Mouse (Mus musculus) kidney, adult 2 months (tissue): ENCODE measurements around the gene Cyb561. TPM values are rescaled to one million over a fixed set of nuclear protein-coding genes. Genes with fewer than 3 reads are reported as not detected.

Experiments
- DNase-seq: peaks from one replicate; pipeline ENCODE4 v3.0.0; 2021
- H3K27ac ChIP-seq: fragments of 200-500 bp; 2 replicates; pipeline ENCODE4 v1.5.1; 2012; ENCODE audit warnings: low read depth, low read length, control low read depth, inconsistent platforms; ENCODE audit not compliant: insufficient read depth
- H3K27me3 ChIP-seq: fragments of 200-500 bp; replicated peaks from 2 replicates; pipeline ENCODE4 v1.6.1; 2012; ENCODE audit warnings: mild to moderate bottlenecking, moderate library complexity, low read length, inconsistent platforms; ENCODE audit not compliant: control insufficient read depth, insufficient read depth
- H3K36me3 ChIP-seq: fragments of 200-500 bp; 2 replicates; pipeline ENCODE4 v1.6.1; 2012; ENCODE audit warnings: mild to moderate bottlenecking, moderate library complexity, low read length, inconsistent platforms; ENCODE audit not compliant: control insufficient read depth, insufficient read depth
- H3K4me1 ChIP-seq: fragments of 200-500 bp; 2 replicates; pipeline ENCODE4 v1.6.1; 2011; ENCODE audit warnings: low read length; ENCODE audit not compliant: control insufficient read depth, insufficient read depth
- H3K4me3 ChIP-seq: fragments of 200-500 bp; 2 replicates; pipeline ENCODE4 v1.5.1; 2011; ENCODE audit warnings: mild to moderate bottlenecking, low read depth, low read length, control low read depth; ENCODE audit not compliant: insufficient read depth
- CTCF ChIP-seq: fragments of 200-500 bp; conservative IDR thresholded peaks from 2 replicates; pipeline ENCODE4 v1.5.1; 2011; ENCODE audit warnings: low read depth, mild to moderate bottlenecking, control low read depth, low read length, moderate library complexity, mixed read lengths; ENCODE audit not compliant: insufficient read depth, insufficient read length
- POLR2A ChIP-seq: fragments of 200-500 bp; IDR thresholded peaks from one replicate; pipeline ENCODE4 v1.6.1; 2011; ENCODE audit warnings: low read depth, low read length, control low read depth
- WGBS: fragments of 180-500 bp; shearing (Covaris S2); methylation state at CpG from one replicate; pipeline ENCODE4 v1.1.7; 2018; 5-methylcytosine and 5-hydroxymethylcytosine counted together
- polyA plus RNA-seq: library from polyadenylated mRNA; depleted of rRNA; stranded (reverse); fragments of >200 nt; gene quantifications from 2 replicates; pipeline ENCODE4 v1.2.3, GENCODE M21; 2012

Gene Cyb561
- polyA plus RNA-seq, 1 experiment: 31.1 TPM

GRCm38 (mm10) chr11:105922769-105923663, 30.1 kb downstream of the Cyb561 start:
- DNase-seq: no peak
- Histone ChIP-seq H3K4me3 (no peak overlapping the region), H3K27me3 (no peaks in the 10 kb centered on the region), H3K36me3 (peaks cover 5% of the 10 kb centered on the region), H3K4me1 (peaks cover 1% of the 10 kb centered on the region; the same call in 1 of the 2 replicates), H3K27ac (no peak overlapping the region)
- WGBS: 92% methylated on average over 20 of the region's 20 CpGs
- TF ChIP-seq CTCF: no peak
- no peak for TF ChIP-seq POLR2A

GRCm38 (mm10) chr11:105921275-105921674, 31.9 kb downstream of the Cyb561 start:
- peaks cover 9% of the 10 kb centered on the region for H3K36me3 ChIP-seq
- 95% methylated on average over 5 of the region's 5 CpGs for WGBS
- DNase-seq: no peak
- no peak overlapping the region for H3K27ac ChIP-seq
- H3K4me1 ChIP-seq: no peaks in the 10 kb centered on the region
- no peaks in the 10 kb centered on the region for H3K27me3 ChIP-seq
- no peak for TF ChIP-seq POLR2A
- TF ChIP-seq CTCF: no peak
- no peak overlapping the region for H3K4me3 ChIP-seq

GRCm38 (mm10) chr11:105920836-105921235, 32.3 kb downstream of the Cyb561 start:
- peaks cover 9% of the 10 kb centered on the region for H3K36me3 ChIP-seq
- no peak overlapping the region for H3K27ac ChIP-seq
- DNase-seq: no peak
- WGBS: 94% methylated on average over 2 of the region's 2 CpGs
- H3K4me3 ChIP-seq: no peak overlapping the region
- no peak for TF ChIP-seq CTCF
- TF ChIP-seq POLR2A: no peak
- H3K4me1 ChIP-seq: no peaks in the 10 kb centered on the region
- no peaks in the 10 kb centered on the region for H3K27me3 ChIP-seq

GRCm38 (mm10) chr11:105920098-105920785, 32.9 kb downstream of the Cyb561 start:
- 85% methylated on average over 3 of the region's 3 CpGs for WGBS
- Histone ChIP-seq H3K36me3 (peaks cover 9% of the 10 kb centered on the region), H3K4me3 (no peak overlapping the region), H3K4me1 (no peaks in the 10 kb centered on the region), H3K27ac (no peak overlapping the region), H3K27me3 (no peaks in the 10 kb centered on the region)
- no peak for TF ChIP-seq POLR2A
- no peak for TF ChIP-seq CTCF
- no peak for DNase-seq

- Histone ChIP-seq H3K27ac (no peak overlapping the region), H3K36me3 (peaks cover 4% of the 10 kb centered on the region), H3K27me3 (no peaks in the 10 kb centered on the region), H3K4me3 (no peak overlapping the region), H3K4me1 (no peaks in the 10 kb centered on the region)
- 66% methylated on average over 5 of the region's 5 CpGs for WGBS
- DNase-seq: no peak
- no peak for TF ChIP-seq CTCF
- no peak for TF ChIP-seq POLR2A
These were observed 39.6 kb downstream of the Cyb561 start for GRCm38 (mm10) chr11:105913580-105913979.

- Histone ChIP-seq H3K4me1 (no peaks in the 10 kb centered on the region), H3K36me3 (peaks cover under 1% of the 10 kb centered on the region), H3K4me3 (no peak overlapping the region), H3K27ac (no peak overlapping the region), H3K27me3 (no peaks in the 10 kb centered on the region)
- TF ChIP-seq POLR2A (no peak), CTCF (peak; percentile 67)
- 28% methylated on average over 4 of the region's 4 CpGs for WGBS
- DNase-seq: peak; percentile 79
These were observed 41.4 kb downstream of the Cyb561 start for GRCm38 (mm10) chr11:105911592-105912375.

- H3K27me3 ChIP-seq: no peaks in the 10 kb centered on the region
- DNase-seq: no peak
- TF ChIP-seq POLR2A (no peak), CTCF (no peak)
These were observed 42.0 kb downstream of the Cyb561 start for GRCm38 (mm10) chr11:105911149-105911548.

More at GRCm38 (mm10) chr11:105911149-105911548, 42.0 kb downstream of the Cyb561 start:
- no peak overlapping the region for H3K27ac ChIP-seq
- no peaks in the 10 kb centered on the region; the same call in 1 of the 2 replicates for H3K36me3 ChIP-seq
- no peaks in the 10 kb centered on the region for H3K4me1 ChIP-seq
- H3K4me3 ChIP-seq: no peak overlapping the region
